Mouse (Mus musculus) myocyte (in vitro differentiated cells): ENCODE results near the gene Tet3. TPM values are rescaled to one million over a fixed set of nuclear protein-coding genes. Genes with fewer than 3 reads are reported as not detected.

Source experiments
- H3K27me3 ChIP-seq: one replicate; pipeline ENCODE4 v1.6.1; 2011; ENCODE audit not compliant: control insufficient read depth, insufficient read depth, insufficient read length
- H3K36me3 ChIP-seq: one replicate; pipeline ENCODE4 v1.6.1; 2011; ENCODE audit not compliant: control insufficient read depth, insufficient read depth
- H3K4me2 ChIP-seq: one replicate; pipeline ENCODE4 v1.6.1; 2011; ENCODE audit warnings: low read depth, control low read depth
- H3K4me3 ChIP-seq: one replicate; pipeline ENCODE4 v1.5.1; 2011; ENCODE audit warnings: mild to moderate bottlenecking, control low read depth, moderate library complexity
- H3K79me2 ChIP-seq: one replicate; pipeline ENCODE4 v1.6.1; 2011; ENCODE audit not compliant: control insufficient read depth, insufficient read depth
- H3ac ChIP-seq: one replicate; pipeline ENCODE4 v1.6.1; 2011; ENCODE audit not compliant: control insufficient read depth, insufficient read length
- CEBPB ChIP-seq: IDR thresholded peaks from 2 replicates; pipeline ENCODE4 v1.6.1; 2011; ENCODE audit warnings: mild to moderate bottlenecking, moderate library complexity; ENCODE audit not compliant: poor library complexity, insufficient read depth, severe bottlenecking
- E2F4 ChIP-seq: IDR thresholded peaks from one replicate; pipeline ENCODE4 v1.6.1; 2011; ENCODE audit warnings: mild to moderate bottlenecking, control low read depth, moderate library complexity; ENCODE audit not compliant: insufficient read depth
- MAX ChIP-seq: IDR thresholded peaks from one replicate; pipeline ENCODE4 v1.6.1; 2011; ENCODE audit warnings: low read depth, mild to moderate bottlenecking, control low read depth
- MYOD1 ChIP-seq, 3 experiments: IDR thresholded peaks; one replicate each; pipeline ENCODE4 v1.6.1; 2011; ENCODE audit warnings: control low read depth in 2 of 3, low read depth in 2 of 3, mild to moderate bottlenecking in 2 of 3, moderate library complexity in 1 of 3; ENCODE audit not compliant: insufficient read length in 2 of 3, control insufficient read depth in 1 of 3
- MYOG ChIP-seq, 3 experiments: IDR thresholded peaks; one replicate each; pipeline ENCODE4 v1.6.1; 2011; ENCODE audit warnings: control low read depth in 2 of 3, low read depth in 2 of 3, mild to moderate bottlenecking in 2 of 3; ENCODE audit not compliant: insufficient read length in 2 of 3, control insufficient read depth in 1 of 3, insufficient read depth in 1 of 3
- POLR2A ChIP-seq: IDR thresholded peaks from one replicate; pipeline ENCODE4 v1.6.1; 2011; ENCODE audit warnings: low read depth, mild to moderate bottlenecking, control low read depth, moderate library complexity; ENCODE audit not compliant: insufficient read length
- POLR2AphosphoS2 ChIP-seq: IDR thresholded peaks from one replicate; pipeline ENCODE4 v1.6.1; 2011; ENCODE audit warnings: low read depth, control low read depth; ENCODE audit not compliant: insufficient read length
- REST ChIP-seq: IDR thresholded peaks from one replicate; pipeline ENCODE4 v1.6.1; 2011; ENCODE audit warnings: mild to moderate bottlenecking, control low read depth, moderate library complexity; ENCODE audit not compliant: insufficient read depth, insufficient read length
- SRF ChIP-seq: IDR thresholded peaks from one replicate; pipeline ENCODE4 v1.6.1; 2011; ENCODE audit warnings: low read depth; ENCODE audit not compliant: control insufficient read depth, insufficient read length
- TCF12 ChIP-seq: IDR thresholded peaks from one replicate; pipeline ENCODE4 v1.6.1; 2011; ENCODE audit warnings: mild to moderate bottlenecking, control low read depth; ENCODE audit not compliant: poor library complexity, insufficient read depth, severe bottlenecking
- TCF3 ChIP-seq: IDR thresholded peaks from one replicate; pipeline ENCODE4 v1.6.1; 2011; ENCODE audit warnings: low read depth, control low read depth; ENCODE audit not compliant: insufficient read length
- USF1 ChIP-seq: IDR thresholded peaks from one replicate; pipeline ENCODE4 v1.6.1; 2011; ENCODE audit warnings: low read depth, mild to moderate bottlenecking, control low read depth, moderate library complexity
- polyA plus RNA-seq: library from polyadenylated mRNA; unstranded; fragments of >200 nt; fragmentation: generic; extraction: Trizol; gene quantifications from one replicate; pipeline ENCODE4 v1.2.1, GENCODE M21; 2012; ENCODE audit warnings: missing spikeins

The Tet3 gene
- polyA plus RNA-seq, 1 experiment = 11.4 TPM

DNA sequence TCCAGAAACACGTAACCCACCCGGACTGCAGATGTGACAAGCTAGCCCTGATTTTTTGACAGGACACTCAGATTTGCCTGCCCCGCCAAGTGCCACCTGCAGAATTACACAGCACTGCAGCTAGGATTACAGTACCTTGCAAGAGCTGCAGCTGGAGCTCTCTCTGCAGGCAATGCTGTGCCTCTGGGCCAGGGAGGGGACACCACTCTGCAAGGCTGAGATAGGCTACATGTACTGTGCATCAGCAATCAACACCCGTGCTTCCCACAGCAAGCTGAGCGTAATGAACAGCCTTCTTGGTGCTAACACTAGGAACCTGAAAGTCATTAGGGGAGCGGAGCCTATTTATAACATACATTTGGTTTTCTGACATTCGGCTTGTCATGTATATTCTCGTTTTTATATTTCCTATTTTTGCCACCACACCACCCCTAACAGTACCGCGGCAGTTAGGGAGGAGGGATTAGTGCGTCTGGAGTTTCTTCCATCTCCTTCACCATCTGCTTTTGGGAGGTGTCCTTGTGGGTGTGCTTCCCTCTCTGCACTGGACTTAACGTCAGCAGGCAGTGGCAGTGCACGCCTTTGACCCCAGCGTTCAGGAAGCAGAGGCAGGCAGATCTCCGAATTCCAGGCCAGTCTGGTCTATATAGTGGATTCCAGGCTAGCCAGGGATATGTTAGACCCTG, 63.2 kb downstream of the Tet3 start:
- Histone ChIP-seq H3K4me2 (no peak overlapping the region), H3K36me3 (peaks cover 54% of the 10 kb centered on the region), H3ac (no peak overlapping the region), H3K27me3 (no peaks in the 10 kb centered on the region), H3K79me2 (peaks cover 46% of the 10 kb centered on the region), H3K4me3 (no peak overlapping the region)
- no peak for TF ChIP-seq CEBPB
- no peak for TF ChIP-seq USF1
- no peak for TF ChIP-seq REST
- TF ChIP-seq SRF = no peak
- TF ChIP-seq POLR2A = no peak
- TF ChIP-seq E2F4 = no peak
- no peak for TF ChIP-seq MYOG (IDR thresholded peaks at IDR 0.05; ENCODE audit: control insufficient read depth in 1 of 3, insufficient read depth in 1 of 3, insufficient read length in 2 of 3, low read depth in 2 of 3)

GRCm38 (mm10) chr6:83394122-83394521, 64.8 kb downstream of the Tet3 start:
- Histone ChIP-seq H3K27me3 (no peaks in the 10 kb centered on the region), H3K4me3 (no peak overlapping the region), H3ac (no peak overlapping the region), H3K79me2 (peaks cover 54% of the 10 kb centered on the region), H3K36me3 (peaks cover 46% of the 10 kb centered on the region), H3K4me2 (no peak overlapping the region)
- no peak for TF ChIP-seq POLR2AphosphoS2
- no peak for TF ChIP-seq MYOD1 (IDR thresholded peaks at IDR 0.05; ENCODE audit: control insufficient read depth in 1 of 3, insufficient read length in 2 of 3, low read depth in 2 of 3)
- TF ChIP-seq REST = no peak
- TF ChIP-seq USF1 = no peak
- no peak for TF ChIP-seq E2F4
- TF ChIP-seq MYOG (IDR thresholded peaks at IDR 0.05; ENCODE audit: control insufficient read depth in 1 of 3, insufficient read depth in 1 of 3, insufficient read length in 2 of 3, low read depth in 2 of 3) = no peak

DNA sequence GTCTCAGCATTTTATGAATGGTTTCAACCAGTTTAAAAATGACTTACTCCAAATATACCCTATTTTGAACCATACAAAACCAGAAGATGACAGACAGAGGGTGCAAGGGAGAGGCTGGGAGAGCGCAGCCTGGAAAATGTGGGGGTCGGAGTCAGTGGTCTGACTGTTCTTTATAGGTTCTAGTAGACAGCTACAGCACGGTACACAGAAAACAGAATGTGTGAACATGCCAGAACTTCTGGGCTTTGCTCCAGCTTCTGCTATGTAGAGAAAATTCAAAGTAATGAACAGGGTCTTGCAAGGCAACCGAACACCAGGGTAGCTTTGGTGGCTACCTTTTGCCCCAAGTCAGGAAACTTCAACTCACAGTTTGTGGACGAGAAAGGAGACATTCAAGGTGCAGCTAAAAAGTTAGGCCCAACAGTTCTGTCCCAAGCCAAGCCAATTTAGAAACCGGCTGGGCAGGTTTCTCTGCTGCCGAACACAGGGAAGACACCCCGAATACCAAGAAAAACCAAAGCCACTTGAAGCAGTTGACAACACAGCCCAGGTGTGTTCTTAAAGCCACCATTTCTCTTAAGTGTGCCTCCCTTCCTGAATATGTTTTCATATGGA, 66.6 kb downstream of the Tet3 start:
- Histone ChIP-seq H3ac (no peak overlapping the region), H3K79me2 (peaks cover 69% of the 10 kb centered on the region), H3K36me3 (peaks cover 33% of the 10 kb centered on the region), H3K27me3 (no peaks in the 10 kb centered on the region), H3K4me2 (no peak overlapping the region), H3K4me3 (no peak overlapping the region)
- TF ChIP-seq E2F4 (no peak), POLR2A (no peak), TCF3 (no peak), MYOD1 (IDR thresholded peaks at IDR 0.05; ENCODE audit: control insufficient read depth in 1 of 3, insufficient read length in 2 of 3, low read depth in 2 of 3) (no peak), MYOG (IDR thresholded peaks at IDR 0.05; ENCODE audit: control insufficient read depth in 1 of 3, insufficient read depth in 1 of 3, insufficient read length in 2 of 3, low read depth in 2 of 3) (no peak), TCF12 (no peak), MAX (no peak), POLR2AphosphoS2 (no peak), USF1 (no peak), REST (no peak), SRF (no peak), CEBPB (no peak)

- Histone ChIP-seq H3ac (no peak overlapping the region), H3K4me3 (no peak overlapping the region), H3K36me3 (peaks cover 10% of the 10 kb centered on the region), H3K27me3 (no peaks in the 10 kb centered on the region), H3K79me2 (peaks cover 44% of the 10 kb centered on the region), H3K4me2 (no peak overlapping the region)
- TF ChIP-seq REST (no peak), USF1 (no peak), POLR2A (no peak), POLR2AphosphoS2 (no peak)
Measured at GRCm38 (mm10) chr6:83385569-83386090, 73.3 kb downstream of the Tet3 start.

DNA sequence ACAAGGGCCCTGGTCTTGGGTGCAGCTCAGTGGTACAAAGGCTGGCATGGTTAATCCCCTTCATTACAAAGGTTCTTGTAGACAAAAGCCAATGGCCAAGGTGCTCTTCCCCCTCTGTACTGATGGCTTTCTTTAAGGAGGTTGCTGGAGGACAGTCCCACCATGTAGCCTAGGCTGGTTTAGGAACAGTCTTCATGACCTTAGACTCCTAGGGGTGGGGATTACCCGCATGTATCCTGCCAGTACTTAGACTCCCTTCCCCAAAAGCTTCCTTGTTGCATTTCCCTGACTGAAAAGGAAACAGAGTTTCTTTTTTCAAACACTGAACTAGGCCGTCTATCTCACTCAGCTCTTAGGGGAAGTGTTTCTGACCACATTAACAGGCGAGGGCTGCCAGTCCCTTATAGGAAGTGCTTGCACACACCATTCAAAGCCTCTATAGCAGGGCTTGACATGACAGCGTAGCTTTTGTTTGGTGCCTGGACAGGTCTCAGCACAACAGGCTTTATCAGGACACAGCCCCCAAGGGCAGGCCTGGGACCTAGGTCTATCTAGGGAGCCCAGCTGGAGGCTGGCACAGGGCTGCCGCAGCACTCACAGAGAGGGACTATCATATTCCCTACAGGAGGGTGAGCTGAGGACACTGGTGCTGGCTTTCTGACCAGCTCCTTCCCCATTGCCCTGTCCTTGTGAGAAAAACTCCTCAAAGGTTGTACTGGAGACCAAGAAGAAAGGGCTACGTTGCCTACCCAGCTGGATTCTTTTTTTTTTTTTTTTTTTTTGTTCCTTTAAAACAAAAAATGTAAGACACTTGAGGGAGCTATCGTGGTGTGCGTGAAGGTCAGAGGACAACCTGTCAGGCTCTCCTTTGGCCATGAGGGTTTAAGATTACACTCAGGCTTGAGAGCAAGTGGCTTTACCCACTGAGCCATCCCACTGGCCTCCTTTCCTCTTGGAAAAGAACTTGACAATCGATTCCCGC, 77.1 kb downstream of the Tet3 start:
- TF ChIP-seq MYOD1 (IDR thresholded peaks at IDR 0.05; ENCODE audit: control insufficient read depth in 1 of 3, insufficient read length in 2 of 3, low read depth in 2 of 3) = no peak
- TF ChIP-seq MYOG (IDR thresholded peaks at IDR 0.05; ENCODE audit: control insufficient read depth in 1 of 3, insufficient read depth in 1 of 3, insufficient read length in 2 of 3, low read depth in 2 of 3) = no peak
- no peak for TF ChIP-seq REST
- no peak for TF ChIP-seq SRF
- no peak for TF ChIP-seq E2F4
- TF ChIP-seq MAX = no peak
- TF ChIP-seq POLR2A = no peak
- no peak for TF ChIP-seq USF1
- TF ChIP-seq TCF12 = no peak
- no peak for TF ChIP-seq CEBPB
- TF ChIP-seq POLR2AphosphoS2 = no peak
- no peak for TF ChIP-seq TCF3
- H3K4me3 ChIP-seq = no peak overlapping the region
- H3K4me2 ChIP-seq = no peak overlapping the region
- no peak overlapping the region for H3ac ChIP-seq
- no peaks in the 10 kb centered on the region for H3K27me3 ChIP-seq
- H3K79me2 ChIP-seq = peaks cover 12% of the 10 kb centered on the region
- peaks cover 43% of the 10 kb centered on the region for H3K36me3 ChIP-seq
